Mouse (Mus musculus) spleen, postnatal 0 days (tissue): Measurements from ENCODE around the gene Enah. TPM values are rescaled to one million over a fixed set of nuclear protein-coding genes. Genes with fewer than 3 reads are reported as not detected.

ENCODE experiments used
- polyA plus RNA-seq: library from polyadenylated mRNA; unstranded; fragments of >200 nt; fragmentation: Nextera tagmentation; extraction: Ambion mirVana; gene quantifications from 2 replicates; pipeline ENCODE4 v1.2.1, GENCODE M21; 2015

The Enah gene
- 2.4 and 3.0 TPM in 2 replicates for polyA plus RNA-seq

GRCm38 (mm10) chr1:182019926-182020801 lies at the start of gene Enah:
TSS of gene Enah (minus strand) at chr1:182019990.

Other genes starting within 250 kb of the Enah start
- 251 and 269 TPM in 2 replicates for gene Lbr, start 176.9 kb downstream of the Enah start, polyA plus RNA-seq
- gene Srp9, start 104.7 kb upstream of the Enah start, polyA plus RNA-seq: 143 and 146 TPM in 2 replicates
- gene Vmn1r1, start 144.5 kb upstream of the Enah start, polyA plus RNA-seq: not detected in 2 replicates